Mouse (Mus musculus) urinary bladder, postnatal 36 days (tissue): Measurements from ENCODE around the gene Cbx8.

Source experiments
- DNase-seq, 2 experiments: peaks; one replicate each; pipeline ENCODE4 v3.0.0; 2022; ENCODE audit warnings: low spot score in 2 of 2, mixed read lengths in 1 of 2

Gene Cbx8

GRCm38 (mm10) chr11:119040600-119041324, at the start of gene Cbx8:
Cbx8 (minus strand) TSS chr11:119040969.
- peak; percentile 98 to 100 for DNase-seq

- peak; percentile 15 to 26 for DNase-seq
These were observed 49.5 kb upstream of the Cbx8 start for GRCm38 (mm10) chr11:119090076-119090960.

- DNase-seq: peak in 1 of 2 experiments; percentile 9
These were observed 48.7 kb upstream of the Cbx8 start for GRCm38 (mm10) chr11:119089235-119090075.

GRCm38 (mm10) chr11:119088391-119089234, 47.8 kb upstream of the Cbx8 start:
- peak in 1 of 2 experiments; percentile 22 for DNase-seq

- peak; percentile 60 to 79 for DNase-seq
These were observed 46.7 kb upstream of the Cbx8 start for GRCm38 (mm10) chr11:119087301-119088082.

GRCm38 (mm10) chr11:119086144-119086971, 45.6 kb upstream of the Cbx8 start, which contains the start of gene Cbx4:
Cbx4 (minus strand) TSS chr11:119086221.
- DNase-seq: peak; percentile 83 to 91

GRCm38 (mm10) chr11:119085279-119086062, 44.7 kb upstream of the Cbx8 start:
- peak; percentile 67 to 70 for DNase-seq

- peak; percentile 20 to 38 for DNase-seq
These were observed 43.9 kb upstream of the Cbx8 start for GRCm38 (mm10) chr11:119084446-119085278.

GRCm38 (mm10) chr11:119083724-119084445, 43.1 kb upstream of the Cbx8 start:
- peak; percentile 65 to 74 for DNase-seq

GRCm38 (mm10) chr11:119082638-119083599, 42.1 kb upstream of the Cbx8 start:
- DNase-seq: peak; percentile 23 to 50

GRCm38 (mm10) chr11:119081839-119082637, 41.3 kb upstream of the Cbx8 start:
- DNase-seq: peak; percentile 13 to 61

GRCm38 (mm10) chr11:119081148-119081838, 40.5 kb upstream of the Cbx8 start:
- no peak for DNase-seq

GRCm38 (mm10) chr11:119080461-119081147, 39.8 kb upstream of the Cbx8 start:
- DNase-seq: no peak
